Mouse (Mus musculus): ENCODE data around the gene Gm26938.
A peak's percentile ranks its signal among the peaks of the same experiment; 100 is the strongest.

The Gm26938 gene

GRCm38 (mm10) chr5:139813963-139814381 is 12.2 kb downstream of the Gm26938 start:
- DNase-seq, result no peak

GRCm38 (mm10) chr5:139813126-139813490 is 13.1 kb downstream of the Gm26938 start:
- DNase-seq, result no peak

GRCm38 (mm10) chr5:139812398-139813125 is 13.6 kb downstream of the Gm26938 start:
- no peak for DNase-seq

GRCm38 (mm10) chr5:139811677-139812397 is 14.4 kb downstream of the Gm26938 start:
- DNase-seq, result no peak

- no peak for DNase-seq
Measured at GRCm38 (mm10) chr5:139809397-139809796, 16.8 kb downstream of the Gm26938 start.

GRCm38 (mm10) chr5:139805924-139806323 is 20.3 kb downstream of the Gm26938 start:
- DNase-seq, result no peak

GRCm38 (mm10) chr5:139804573-139805111 is 21.6 kb downstream of the Gm26938 start:
- DNase-seq, result no peak

GRCm38 (mm10) chr5:139804107-139804551 is 22.1 kb downstream of the Gm26938 start:
- no peak for DNase-seq

GRCm38 (mm10) chr5:139803601-139804102 is 22.6 kb downstream of the Gm26938 start:
- peak; percentile 52 for DNase-seq

- no peak for DNase-seq
Measured at GRCm38 (mm10) chr5:139803165-139803564, 23.0 kb downstream of the Gm26938 start.

- no peak for DNase-seq
Measured at GRCm38 (mm10) chr5:139801880-139802279, 24.3 kb downstream of the Gm26938 start.

GRCm38 (mm10) chr5:139801231-139801630 is 25.0 kb downstream of the Gm26938 start:
- no peak for DNase-seq

GRCm38 (mm10) chr5:139799801-139800590 is 26.2 kb downstream of the Gm26938 start:
- no peak for DNase-seq

- no peak for DNase-seq
Measured at GRCm38 (mm10) chr5:139799041-139799440, 27.2 kb downstream of the Gm26938 start.

GRCm38 (mm10) chr5:139798168-139798900 is 27.9 kb downstream of the Gm26938 start:
- no peak for DNase-seq

GRCm38 (mm10) chr5:139797473-139798167 is 28.6 kb downstream of the Gm26938 start:
- DNase-seq, result peak; percentile 90

- DNase-seq, result peak; percentile 32
Measured at GRCm38 (mm10) chr5:139796900-139797299, 29.3 kb downstream of the Gm26938 start.

GRCm38 (mm10) chr5:139796001-139796620 is 30.1 kb downstream of the Gm26938 start:
- no peak for DNase-seq

- DNase-seq, result no peak
Measured at GRCm38 (mm10) chr5:139794938-139795337, 31.3 kb downstream of the Gm26938 start.

GRCm38 (mm10) chr5:139794137-139794536 is 32.1 kb downstream of the Gm26938 start:
- DNase-seq, result no peak

Data from right cerebral cortex, postnatal 4 days (tissue).